Mouse (Mus musculus) E14TG2a.4 (cell line): ENCODE results near the gene Asb10.

ENCODE experiments used
- CTCF ChIP-seq: conservative IDR thresholded peaks from 2 replicates; pipeline ENCODE4 v1.5.1; 2014; ENCODE audit warnings: low read length
- NANOG ChIP-seq: IDR thresholded peaks from 2 replicates; pipeline ENCODE4 v1.6.1; 2014; ENCODE audit warnings: borderline replicate concordance, low read length, mixed read lengths
- POU5F1 ChIP-seq: IDR thresholded peaks from 2 replicates; pipeline ENCODE4 v1.6.1; 2014; ENCODE audit warnings: low read length, borderline replicate concordance

DNA sequence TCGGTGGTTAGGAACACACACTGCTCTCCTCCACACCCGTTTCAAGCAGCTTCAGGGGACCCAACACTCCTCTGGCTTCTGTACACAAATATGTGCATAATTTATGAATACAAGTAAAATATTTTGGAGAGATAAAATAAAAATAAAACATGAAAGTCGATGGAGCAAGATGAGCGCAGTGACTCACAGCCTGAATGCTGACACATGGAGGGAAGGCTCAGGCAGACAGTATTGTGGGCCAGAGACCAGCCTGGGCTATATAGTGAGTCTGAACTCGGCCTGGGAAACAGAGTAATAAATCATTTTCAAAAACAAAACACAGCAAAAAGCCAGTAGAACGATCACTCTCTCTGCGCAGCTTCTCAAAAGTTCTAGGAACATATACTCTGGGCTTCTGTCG lies 19.4 kb downstream of the Asb10 start:
- TF ChIP-seq CTCF: no peak
- no peak for TF ChIP-seq POU5F1
- no peak for TF ChIP-seq NANOG
